Mouse (Mus musculus) brain, embryonic 14.5 days (tissue): ENCODE measurements at regions not wholly inside any gene's neighbourhood (a gene's known extent, or its start where the extent isn't known, plus 50 kb on each side); places are given as distances from the start of the nearest gene placed in this dataset.

Source experiments
- CTCF ChIP-seq: fragments of 200-500 bp; IDR thresholded peaks from 2 replicates; pipeline ENCODE4 v1.5.1; 2012; ENCODE audit warnings: inconsistent platforms, mild to moderate bottlenecking, moderate library complexity, borderline replicate concordance; ENCODE audit not compliant: insufficient read depth, insufficient read length; ENCODE audit errors: extremely low read depth
- POLR2A ChIP-seq: fragments of 200-500 bp; IDR thresholded peaks from 2 replicates; pipeline ENCODE4 v1.6.1; 2012; ENCODE audit warnings: mild to moderate bottlenecking, inconsistent platforms, borderline replicate concordance; ENCODE audit not compliant: poor library complexity, insufficient read depth, insufficient read length, severe bottlenecking; ENCODE audit errors: extremely low read depth

- TF ChIP-seq CTCF (no peak), POLR2A (no peak)
These were observed 151.2 kb downstream of the Tgfb2 start for GRCm38 (mm10) chr1:186554520-186555010.
